Mouse (Mus musculus) olfactory bulb, adult 2 months (tissue): ENCODE results near the gene Mtmr10.

Experiments used
- CTCF ChIP-seq: fragments of 200-500 bp; IDR thresholded peaks from 2 replicates; pipeline ENCODE4 v1.5.1; 2012; ENCODE audit warnings: low read depth, mild to moderate bottlenecking, low read length, moderate library complexity; ENCODE audit not compliant: insufficient read depth
- POLR2A ChIP-seq: fragments of 200-500 bp; IDR thresholded peaks from 2 replicates; pipeline ENCODE4 v1.6.1; 2012; ENCODE audit warnings: mild to moderate bottlenecking, low read depth, low read length, moderate library complexity; ENCODE audit not compliant: insufficient read depth

DNA sequence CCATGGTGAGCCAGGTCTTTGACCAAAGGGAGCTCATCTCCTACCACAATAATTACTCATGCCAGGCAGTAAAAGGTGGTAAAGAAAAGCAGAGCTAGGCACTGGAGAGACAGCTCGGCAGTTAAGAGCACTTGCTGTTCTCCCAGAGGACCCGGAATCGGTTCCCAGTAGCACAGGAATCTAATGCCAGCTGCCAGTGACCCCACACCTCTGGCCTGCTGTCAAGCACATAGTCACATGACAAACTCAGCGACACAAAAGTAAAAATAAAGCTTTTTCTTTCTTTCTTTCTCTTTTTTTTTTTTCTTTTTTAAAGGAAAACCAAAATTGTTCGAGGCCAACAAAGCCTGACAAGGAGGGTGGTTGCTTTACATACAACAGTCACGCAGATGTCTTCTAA, 82.4 kb downstream of the Mtmr10 start:
- TF ChIP-seq POLR2A (no peak), CTCF (no peak)
